ENCODE assay signal across 19 mouse cellular contexts in the genomic region with DNA sequence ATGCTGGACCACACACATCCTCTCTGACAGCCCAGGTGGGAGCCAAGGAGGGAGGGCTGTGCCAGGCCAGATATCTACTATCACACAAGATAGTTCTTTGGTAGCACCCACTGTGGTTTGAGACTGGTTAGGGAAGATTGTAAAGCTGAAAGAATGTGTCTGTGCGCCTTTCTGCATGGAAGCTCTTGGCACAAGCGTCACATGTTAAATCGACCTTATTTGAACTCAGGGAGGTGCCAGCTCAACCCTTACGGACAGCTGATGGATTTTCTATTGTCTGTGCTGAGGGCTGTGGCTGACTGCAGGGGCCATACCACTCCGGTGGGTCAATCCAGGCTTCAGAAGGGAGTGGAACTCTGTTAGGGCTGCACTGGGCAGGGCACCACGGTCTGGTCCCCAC. TPM values are rescaled to one million over a fixed set of nuclear protein-coding genes. Genes with fewer than 3 reads are reported as not detected.
DNase-seq lines count a peak whose midpoint lies in the region; ATAC-seq and TF ChIP-seq lines count a peak whose summit lies in the region.
"Had no signal": no experiment of that assay in that cellular context is flagged by ENCODE, and none has a peak within 500 bp of the region (broad histone marks: within the 10 kb centered on the region; RNA-seq: fewer than 3 reads in every experiment).

No protein-coding gene starts in this region.

- H3K4me3 ChIP-seq in hindbrain, embryonic 15.5 days, result no peak overlapping the region
- no peak overlapping the region for H3K4me3 ChIP-seq in hindbrain, embryonic 13.5 days
- no peak overlapping the region for H3K4me3 ChIP-seq in lung, adult 2 months (replicated peaks; ENCODE audit: extremely low read depth, low read depth, low read length)
- no peak overlapping the region for H3K4me3 ChIP-seq in limb, embryonic 10.5 days
- H3K4me3 ChIP-seq: heart, embryonic 13.5 days; intestine, embryonic 15.5 days; limb, embryonic 15.5 days had no signal

- H3K9ac ChIP-seq in hindbrain, embryonic 15.5 days, result no peak overlapping the region
- no peak overlapping the region for H3K9ac ChIP-seq in hindbrain, embryonic 13.5 days
- H3K9ac ChIP-seq: heart, embryonic 13.5 days; intestine, embryonic 15.5 days; limb, embryonic 15.5 days had no signal

- H3K27ac ChIP-seq in hindbrain, embryonic 15.5 days (replicated peaks), result 0 out of 2 replicates have a peak overlapping the region, but pooled peaks have one; percentile 26
- H3K27ac ChIP-seq in hindbrain, embryonic 13.5 days, result no peak overlapping the region
- 0 out of 2 replicates have a peak overlapping the region, but pooled peaks have one; percentile 36 for H3K27ac ChIP-seq in limb, embryonic 10.5 days
- H3K27ac ChIP-seq: heart, embryonic 13.5 days; intestine, embryonic 15.5 days; kidney, postnatal 0 days; limb, embryonic 15.5 days had no signal

- TF ChIP-seq CTCF in lung, adult 2 months (IDR thresholded peaks at IDR 0.05; ENCODE audit: insufficient read depth, low read length), result no peak

- no peak overlapping the region for H3K4me2 ChIP-seq in hindbrain, embryonic 15.5 days
- no peak overlapping the region for H3K4me2 ChIP-seq in hindbrain, embryonic 13.5 days
- H3K4me2 ChIP-seq: heart, embryonic 13.5 days; intestine, embryonic 15.5 days; limb, embryonic 15.5 days had no signal

- H3K4me1 ChIP-seq in hindbrain, embryonic 15.5 days (replicated peaks), result peaks cover 43% of the 10 kb centered on the region
- peaks cover 46% of the 10 kb centered on the region for H3K4me1 ChIP-seq in hindbrain, embryonic 13.5 days (replicated peaks)
- H3K4me1 ChIP-seq in lung, adult 2 months (ENCODE audit: control insufficient read depth, insufficient read depth, low read length), result peaks cover 21% of the 10 kb centered on the region; the same call in 1 of the 2 replicates
- peaks cover 17% of the 10 kb centered on the region for H3K4me1 ChIP-seq in limb, embryonic 10.5 days
- H3K4me1 ChIP-seq: intestine, embryonic 15.5 days had no signal

- no peak for ATAC-seq in cerebellum, adult (ENCODE audit: insufficient number of reproducible peaks, low FRiP score, low TSS enrichment)
- no peak for ATAC-seq in hindbrain, embryonic 15.5 days (ENCODE audit: low FRiP score, low read depth)
- no peak for ATAC-seq in hindbrain, embryonic 13.5 days (ENCODE audit: low FRiP score)
- ATAC-seq: intestine, embryonic 15.5 days had no signal

- WGBS in hindbrain, embryonic 15.5 days, result 35% methylated on average over 6 of the region's 6 CpGs
- WGBS in hindbrain, embryonic 13.5 days, result 30% methylated on average over 6 of the region's 6 CpGs
- 38% methylated on average over 6 of the region's 6 CpGs for WGBS in lung, adult 2 months
- 77% methylated on average over 6 of the region's 6 CpGs for WGBS in limb, embryonic 10.5 days

- no peaks in the 10 kb centered on the region for H3K27me3 ChIP-seq in hindbrain, embryonic 15.5 days
- no peaks in the 10 kb centered on the region for H3K27me3 ChIP-seq in hindbrain, embryonic 13.5 days
- H3K27me3 ChIP-seq in limb, embryonic 10.5 days (ENCODE audit: low read depth, poor library complexity, severe bottlenecking), result peaks cover 29% of the 10 kb centered on the region
- H3K27me3 ChIP-seq: intestine, embryonic 15.5 days had no signal

- H3K9me3 ChIP-seq in hindbrain, embryonic 15.5 days, result no peaks in the 10 kb centered on the region
- no peaks in the 10 kb centered on the region for H3K9me3 ChIP-seq in hindbrain, embryonic 13.5 days
- no peaks in the 10 kb centered on the region for H3K9me3 ChIP-seq in limb, embryonic 10.5 days (replicated peaks)
- H3K9me3 ChIP-seq: heart, embryonic 13.5 days; intestine, embryonic 15.5 days; limb, embryonic 15.5 days had no signal

- peaks cover 33% of the 10 kb centered on the region for H3K36me3 ChIP-seq in hindbrain, embryonic 15.5 days
- H3K36me3 ChIP-seq in hindbrain, embryonic 13.5 days, result peaks cover 72% of the 10 kb centered on the region
- no peaks in the 10 kb centered on the region for H3K36me3 ChIP-seq in limb, embryonic 10.5 days
- H3K36me3 ChIP-seq: heart, embryonic 13.5 days; intestine, embryonic 15.5 days; limb, embryonic 15.5 days had no signal

- DNase-seq in cerebellum, postnatal 10 days, result peak; percentile 62 to 66
- DNase-seq in lung, postnatal 10 days, result peak; percentile 48
- no peak for DNase-seq in lung, adult 2 months
- DNase-seq in limb, embryonic 10.5 days (ENCODE audit: low spot score), result no peak
- no peak for DNase-seq in layer of hippocampus, postnatal 10 days (ENCODE audit: low spot score in 2 of 2)
- DNase-seq: adrenal gland, postnatal 10 days; B cell, adult 2 months; heart, postnatal 4 days; retina, postnatal 1 day; right cerebral cortex, postnatal 4 days; thymus, postnatal 25 days had no signal

- TF ChIP-seq POLR2A in lung, adult 2 months (IDR thresholded peaks at IDR 0.05; ENCODE audit: borderline replicate concordance, extremely low read depth, low read depth, low read length), result no peak

RNA-seq across cellular contexts. Expression of gene Wscd1, which starts 22.3 kb away (rescaled TPM):
- 93.2 and 95.6 TPM in 2 replicates for polyA plus RNA-seq in hindbrain, embryonic 15.5 days (2015; fragmentation: Nextera tagmentation; extraction: Ambion mirVana)
- polyA plus RNA-seq in hindbrain, embryonic 13.5 days (2015; fragmentation: Nextera tagmentation; extraction: Ambion mirVana), result 69.8 and 70.4 TPM in 2 replicates
- polyA plus RNA-seq in lung, adult 2 months (2012; rRNA removed), result 45.4 and 52.6 TPM in 2 replicates
- 2.0 and 2.5 TPM in 2 replicates for polyA plus RNA-seq in limb, embryonic 10.5 days (2016; fragmentation: Nextera tagmentation; extraction: Ambion mirVana)
- total RNA-seq in layer of hippocampus, postnatal 10 days (2021), result 10 to 100 TPM; 89.2 to 96.5 TPM
- total RNA-seq: megakaryocyte-erythroid progenitor cell, adult 5-6 weeks had no signal

Comparison
In these comparisons a context has a peak if more than half of its experiments do, and no peak if none do; other contexts are left out.
1. DNase-seq: peak in cerebellum, postnatal 10 days (2 of 2) and lung, postnatal 10 days (single experiment); none in lung, adult 2 months (single experiment), limb, embryonic 10.5 days (single experiment) and layer of hippocampus, postnatal 10 days (0 of 2).
2. RNA of gene Wscd1, which starts 22.3 kb away (polyA plus RNA-seq): 93.2 to 95.6 TPM in hindbrain, embryonic 15.5 days, 69.8 to 70.4 TPM in hindbrain, embryonic 13.5 days and 45.4 to 52.6 TPM in lung, adult 2 months; 2.0 to 2.5 TPM in limb, embryonic 10.5 days; every median in the first group is over 10 times any median in the second.